Mouse (Mus musculus): ENCODE measurements at regions not wholly inside any gene's neighbourhood (a gene's known extent, or its start where the extent isn't known, plus 50 kb on each side); places are given as distances from the start of the nearest gene placed in this dataset.

GRCm38 (mm10) chr14:106390546-106390945, 284.5 kb downstream of the Trim52 start:
- H3K36me3 ChIP-seq: no peaks in the 10 kb centered on the region
- no peaks in the 10 kb centered on the region for H3K9me3 ChIP-seq
- ATAC-seq (replicated peaks): no peak
- no peaks in the 10 kb centered on the region for H3K4me1 ChIP-seq
- H3K4me2 ChIP-seq (replicated peaks): no peak overlapping the region
- H3K9ac ChIP-seq (replicated peaks): no peak overlapping the region
- no peak overlapping the region for H3K4me3 ChIP-seq
- H3K27me3 ChIP-seq: no peaks in the 10 kb centered on the region
- 81% methylated on average over 9 of the region's 9 CpGs for WGBS
- H3K27ac ChIP-seq (replicated peaks): no peak overlapping the region

GRCm38 (mm10) chr14:106393978-106394377, 288.0 kb downstream of the Trim52 start:
- no peaks in the 10 kb centered on the region for H3K9me3 ChIP-seq
- no peak for ATAC-seq (replicated peaks)
- H3K36me3 ChIP-seq: no peaks in the 10 kb centered on the region
- 90% methylated on average over 4 of the region's 4 CpGs for WGBS
- no peaks in the 10 kb centered on the region for H3K27me3 ChIP-seq
- H3K4me1 ChIP-seq: no peaks in the 10 kb centered on the region
- no peak overlapping the region for H3K9ac ChIP-seq (replicated peaks)
- H3K27ac ChIP-seq (replicated peaks): no peak overlapping the region
- no peak overlapping the region for H3K4me3 ChIP-seq
- H3K4me2 ChIP-seq (replicated peaks): no peak overlapping the region

GRCm38 (mm10) chr14:106412917-106413558, 307.0 kb downstream of the Trim52 start:
- H3K9ac ChIP-seq (replicated peaks): no peak overlapping the region
- 91% methylated on average over 2 of the region's 2 CpGs for WGBS
- H3K4me2 ChIP-seq (replicated peaks): no peak overlapping the region
- no peak overlapping the region for H3K27ac ChIP-seq (replicated peaks)
- H3K4me1 ChIP-seq: no peaks in the 10 kb centered on the region
- no peaks in the 10 kb centered on the region for H3K9me3 ChIP-seq
- ATAC-seq (replicated peaks): no peak
- H3K4me3 ChIP-seq: no peak overlapping the region
- H3K27me3 ChIP-seq: no peaks in the 10 kb centered on the region
- no peaks in the 10 kb centered on the region for H3K36me3 ChIP-seq

GRCm38 (mm10) chr14:106424714-106425113, 318.7 kb downstream of the Trim52 start:
- Histone ChIP-seq H3K36me3 (no peaks in the 10 kb centered on the region), H3K4me3 (no peak overlapping the region), H3K4me2 (replicated peaks) (no peak overlapping the region), H3K9ac (replicated peaks) (no peak overlapping the region), H3K4me1 (no peaks in the 10 kb centered on the region), H3K27me3 (no peaks in the 10 kb centered on the region), H3K27ac (replicated peaks) (no peak overlapping the region), H3K9me3 (no peaks in the 10 kb centered on the region)
- WGBS: 84% methylated on average over 4 of the region's 4 CpGs
- no peak for ATAC-seq (replicated peaks)

GRCm38 (mm10) chr14:106428594-106428993, 322.6 kb downstream of the Trim52 start:
- Histone ChIP-seq H3K27ac (replicated peaks) (no peak overlapping the region), H3K9ac (replicated peaks) (no peak overlapping the region), H3K4me3 (no peak overlapping the region), H3K4me1 (no peaks in the 10 kb centered on the region), H3K4me2 (replicated peaks) (no peak overlapping the region), H3K27me3 (no peaks in the 10 kb centered on the region), H3K9me3 (no peaks in the 10 kb centered on the region), H3K36me3 (no peaks in the 10 kb centered on the region)
- WGBS: 78% methylated on average over 2 of the region's 2 CpGs
- no peak for ATAC-seq (replicated peaks)

- 16% methylated on average over 5 of the region's 5 CpGs for WGBS
- Histone ChIP-seq H3K4me3 (no peak overlapping the region), H3K36me3 (no peaks in the 10 kb centered on the region), H3K27ac (replicated peaks) (no peak overlapping the region), H3K9ac (replicated peaks) (no peak overlapping the region), H3K27me3 (no peaks in the 10 kb centered on the region), H3K9me3 (no peaks in the 10 kb centered on the region), H3K4me1 (no peaks in the 10 kb centered on the region), H3K4me2 (replicated peaks) (no peak overlapping the region)
- ATAC-seq (replicated peaks): peak; percentile 75
Observed at GRCm38 (mm10) chr14:106439282-106439681, 333.3 kb downstream of the Trim52 start.

GRCm38 (mm10) chr14:106489074-106489473, 383.1 kb downstream of the Trim52 start:
- WGBS: 91% methylated on average over 7 of the region's 7 CpGs
- no peaks in the 10 kb centered on the region for H3K27me3 ChIP-seq
- no peaks in the 10 kb centered on the region for H3K4me1 ChIP-seq
- no peak overlapping the region for H3K27ac ChIP-seq (replicated peaks)
- H3K36me3 ChIP-seq: no peaks in the 10 kb centered on the region
- no peak for ATAC-seq (replicated peaks)
- no peak overlapping the region for H3K4me2 ChIP-seq (replicated peaks)
- H3K9me3 ChIP-seq: no peaks in the 10 kb centered on the region
- no peak overlapping the region for H3K4me3 ChIP-seq
- no peak overlapping the region for H3K9ac ChIP-seq (replicated peaks)

- Histone ChIP-seq H3K9ac (replicated peaks) (no peak overlapping the region), H3K9me3 (no peaks in the 10 kb centered on the region), H3K4me3 (no peak overlapping the region), H3K27me3 (no peaks in the 10 kb centered on the region), H3K36me3 (no peaks in the 10 kb centered on the region), H3K27ac (replicated peaks) (no peak overlapping the region), H3K4me2 (replicated peaks) (no peak overlapping the region), H3K4me1 (no peaks in the 10 kb centered on the region)
- whole genome bisulfite sequencing: 79% methylated on average over 4 of the region's 4 CpGs
- ATAC-seq (replicated peaks): no peak
Observed at GRCm38 (mm10) chr14:106491389-106491788, 385.4 kb downstream of the Trim52 start.

GRCm38 (mm10) chr14:106500344-106501135, 394.5 kb downstream of the Trim52 start:
- ATAC-seq (replicated peaks): peak; percentile 77
- Histone ChIP-seq H3K36me3 (no peaks in the 10 kb centered on the region), H3K4me1 (no peaks in the 10 kb centered on the region), H3K9ac (replicated peaks) (no peak overlapping the region), H3K27me3 (no peaks in the 10 kb centered on the region), H3K9me3 (no peaks in the 10 kb centered on the region), H3K27ac (replicated peaks) (no peak overlapping the region), H3K4me2 (replicated peaks) (peak overlapping the region; percentile 23; the same call in 1 of the 2 replicates), H3K4me3 (peak overlapping the region; percentile 17)
- 33% methylated on average over 19 of the region's 19 CpGs for WGBS

GRCm38 (mm10) chr14:106506921-106507320, 400.9 kb downstream of the Trim52 start:
- no peak overlapping the region for H3K27ac ChIP-seq (replicated peaks)
- no peaks in the 10 kb centered on the region for H3K36me3 ChIP-seq
- H3K4me1 ChIP-seq: no peaks in the 10 kb centered on the region
- H3K9ac ChIP-seq (replicated peaks): no peak overlapping the region
- WGBS: 63% methylated on average over 4 of the region's 4 CpGs
- ATAC-seq (replicated peaks): no peak
- H3K9me3 ChIP-seq: no peaks in the 10 kb centered on the region
- no peak overlapping the region for H3K4me3 ChIP-seq
- no peak overlapping the region for H3K4me2 ChIP-seq (replicated peaks)
- H3K27me3 ChIP-seq: no peaks in the 10 kb centered on the region

GRCm38 (mm10) chr14:106518552-106519358, 412.8 kb downstream of the Trim52 start:
- WGBS: 73% methylated on average over 12 of the region's 12 CpGs
- peak; percentile 53; the same call in 1 of the 2 replicates for ATAC-seq (replicated peaks)

GRCm38 (mm10) chr14:106520808-106521207, 414.8 kb downstream of the Trim52 start:
- WGBS: 85% methylated on average over 8 of the region's 8 CpGs
- ATAC-seq (replicated peaks): no peak
- H3K4me1 ChIP-seq: no peaks in the 10 kb centered on the region
- H3K27ac ChIP-seq (replicated peaks): no peak overlapping the region
- no peak overlapping the region for H3K9ac ChIP-seq (replicated peaks)
- no peak overlapping the region for H3K4me3 ChIP-seq
- no peak overlapping the region for H3K4me2 ChIP-seq (replicated peaks)
- no peaks in the 10 kb centered on the region for H3K27me3 ChIP-seq
- no peaks in the 10 kb centered on the region for H3K36me3 ChIP-seq
- H3K9me3 ChIP-seq: no peaks in the 10 kb centered on the region

More at GRCm38 (mm10) chr14:106518552-106519358, 412.8 kb downstream of the Trim52 start:
- H3K9ac ChIP-seq (replicated peaks): no peak overlapping the region
- no peaks in the 10 kb centered on the region for H3K36me3 ChIP-seq
- H3K27me3 ChIP-seq: no peaks in the 10 kb centered on the region
- no peak overlapping the region for H3K4me3 ChIP-seq
- H3K27ac ChIP-seq (replicated peaks): no peak overlapping the region
- no peak overlapping the region for H3K4me2 ChIP-seq (replicated peaks)
- no peaks in the 10 kb centered on the region for H3K4me1 ChIP-seq
- H3K9me3 ChIP-seq: no peaks in the 10 kb centered on the region
